Mouse (Mus musculus) myocyte (in vitro differentiated cells): Measurements from ENCODE around the gene Slc39a5. TPM values are rescaled to one million over a fixed set of nuclear protein-coding genes. Genes with fewer than 3 reads are reported as not detected.

Experiments
- H3K27me3 ChIP-seq: one replicate; pipeline ENCODE4 v1.6.1; 2011; ENCODE audit not compliant: control insufficient read depth, insufficient read depth, insufficient read length
- H3K36me3 ChIP-seq: one replicate; pipeline ENCODE4 v1.6.1; 2011; ENCODE audit not compliant: control insufficient read depth, insufficient read depth
- H3K4me2 ChIP-seq: one replicate; pipeline ENCODE4 v1.6.1; 2011; ENCODE audit warnings: low read depth, control low read depth
- H3K4me3 ChIP-seq: one replicate; pipeline ENCODE4 v1.5.1; 2011; ENCODE audit warnings: mild to moderate bottlenecking, control low read depth, moderate library complexity
- H3K79me2 ChIP-seq: one replicate; pipeline ENCODE4 v1.6.1; 2011; ENCODE audit not compliant: control insufficient read depth, insufficient read depth
- H3ac ChIP-seq: one replicate; pipeline ENCODE4 v1.6.1; 2011; ENCODE audit not compliant: control insufficient read depth, insufficient read length
- CEBPB ChIP-seq: IDR thresholded peaks from 2 replicates; pipeline ENCODE4 v1.6.1; 2011; ENCODE audit warnings: mild to moderate bottlenecking, moderate library complexity; ENCODE audit not compliant: poor library complexity, insufficient read depth, severe bottlenecking
- E2F4 ChIP-seq: IDR thresholded peaks from one replicate; pipeline ENCODE4 v1.6.1; 2011; ENCODE audit warnings: mild to moderate bottlenecking, control low read depth, moderate library complexity; ENCODE audit not compliant: insufficient read depth
- MAX ChIP-seq: IDR thresholded peaks from one replicate; pipeline ENCODE4 v1.6.1; 2011; ENCODE audit warnings: low read depth, mild to moderate bottlenecking, control low read depth
- MYOD1 ChIP-seq, 3 experiments: IDR thresholded peaks; one replicate each; pipeline ENCODE4 v1.6.1; 2011; ENCODE audit warnings: control low read depth in 2 of 3, low read depth in 2 of 3, mild to moderate bottlenecking in 2 of 3, moderate library complexity in 1 of 3; ENCODE audit not compliant: insufficient read length in 2 of 3, control insufficient read depth in 1 of 3
- MYOG ChIP-seq, 3 experiments: IDR thresholded peaks; one replicate each; pipeline ENCODE4 v1.6.1; 2011; ENCODE audit warnings: control low read depth in 2 of 3, low read depth in 2 of 3, mild to moderate bottlenecking in 2 of 3; ENCODE audit not compliant: insufficient read length in 2 of 3, control insufficient read depth in 1 of 3, insufficient read depth in 1 of 3
- POLR2A ChIP-seq: IDR thresholded peaks from one replicate; pipeline ENCODE4 v1.6.1; 2011; ENCODE audit warnings: low read depth, mild to moderate bottlenecking, control low read depth, moderate library complexity; ENCODE audit not compliant: insufficient read length
- POLR2AphosphoS2 ChIP-seq: IDR thresholded peaks from one replicate; pipeline ENCODE4 v1.6.1; 2011; ENCODE audit warnings: low read depth, control low read depth; ENCODE audit not compliant: insufficient read length
- REST ChIP-seq: IDR thresholded peaks from one replicate; pipeline ENCODE4 v1.6.1; 2011; ENCODE audit warnings: mild to moderate bottlenecking, control low read depth, moderate library complexity; ENCODE audit not compliant: insufficient read depth, insufficient read length
- SRF ChIP-seq: IDR thresholded peaks from one replicate; pipeline ENCODE4 v1.6.1; 2011; ENCODE audit warnings: low read depth; ENCODE audit not compliant: control insufficient read depth, insufficient read length
- TCF12 ChIP-seq: IDR thresholded peaks from one replicate; pipeline ENCODE4 v1.6.1; 2011; ENCODE audit warnings: mild to moderate bottlenecking, control low read depth; ENCODE audit not compliant: poor library complexity, insufficient read depth, severe bottlenecking
- TCF3 ChIP-seq: IDR thresholded peaks from one replicate; pipeline ENCODE4 v1.6.1; 2011; ENCODE audit warnings: low read depth, control low read depth; ENCODE audit not compliant: insufficient read length
- USF1 ChIP-seq: IDR thresholded peaks from one replicate; pipeline ENCODE4 v1.6.1; 2011; ENCODE audit warnings: low read depth, mild to moderate bottlenecking, control low read depth, moderate library complexity
- polyA plus RNA-seq: library from polyadenylated mRNA; unstranded; fragments of >200 nt; fragmentation: generic; extraction: Trizol; gene quantifications from one replicate; pipeline ENCODE4 v1.2.1, GENCODE M21; 2012; ENCODE audit warnings: missing spikeins

Gene Slc39a5
- polyA plus RNA-seq, 1 experiment: not detected

- Histone ChIP-seq H3ac (no peak overlapping the region), H3K4me3 (no peak overlapping the region), H3K27me3 (no peaks in the 10 kb centered on the region), H3K4me2 (no peak overlapping the region), H3K79me2 (peaks cover 4% of the 10 kb centered on the region), H3K36me3 (peaks cover 11% of the 10 kb centered on the region)
- no peak for TF ChIP-seq TCF3
- TF ChIP-seq CEBPB: no peak
- no peak for TF ChIP-seq TCF12
- TF ChIP-seq USF1: no peak
- no peak for TF ChIP-seq MYOD1 (IDR thresholded peaks at IDR 0.05; ENCODE audit: control insufficient read depth in 1 of 3, insufficient read length in 2 of 3, low read depth in 2 of 3)
- TF ChIP-seq MAX: no peak
- TF ChIP-seq REST: no peak
- TF ChIP-seq SRF: no peak
- no peak for TF ChIP-seq POLR2A
- TF ChIP-seq POLR2AphosphoS2: no peak
- TF ChIP-seq E2F4: no peak
- TF ChIP-seq MYOG (IDR thresholded peaks at IDR 0.05; ENCODE audit: control insufficient read depth in 1 of 3, insufficient read depth in 1 of 3, insufficient read length in 2 of 3, low read depth in 2 of 3): no peak
Measured at GRCm38 (mm10) chr10:128425260-128425659, 24.2 kb upstream of the Slc39a5 start.

DNA sequence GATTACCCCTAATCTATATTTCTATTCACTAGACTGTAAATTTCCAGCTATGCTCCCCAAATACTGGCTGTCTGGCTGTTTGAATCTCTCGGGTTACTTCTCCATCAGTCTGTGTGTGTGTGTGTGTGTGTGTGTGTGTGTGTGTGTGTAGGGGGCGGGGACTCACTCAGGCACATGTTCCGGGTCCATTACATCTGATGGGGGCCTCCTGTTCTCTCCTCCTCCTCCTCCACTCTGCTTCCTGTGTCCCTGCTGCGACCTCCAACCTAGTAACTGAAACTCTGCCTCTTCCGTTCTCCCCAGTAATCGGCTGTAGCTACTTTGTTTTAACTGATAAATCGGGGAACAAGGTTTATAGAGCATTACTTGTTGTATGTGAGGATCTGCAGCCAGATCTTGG lies 23.6 kb upstream of the Slc39a5 start:
- TF ChIP-seq E2F4 (no peak), SRF (no peak), USF1 (no peak), MYOG (IDR thresholded peaks at IDR 0.05; ENCODE audit: control insufficient read depth in 1 of 3, insufficient read depth in 1 of 3, insufficient read length in 2 of 3, low read depth in 2 of 3) (no peak), MAX (no peak), POLR2AphosphoS2 (no peak), CEBPB (no peak), REST (no peak), TCF12 (no peak), TCF3 (no peak)

GRCm38 (mm10) chr10:128422426-128422825 lies 21.4 kb upstream of the Slc39a5 start:
- no peak overlapping the region for H3K4me3 ChIP-seq
- H3K4me2 ChIP-seq: no peak overlapping the region
- TF ChIP-seq MYOG (IDR thresholded peaks at IDR 0.05; ENCODE audit: control insufficient read depth in 1 of 3, insufficient read depth in 1 of 3, insufficient read length in 2 of 3, low read depth in 2 of 3) (no peak), TCF12 (no peak), TCF3 (no peak), MAX (no peak), USF1 (no peak), REST (no peak), POLR2AphosphoS2 (no peak), POLR2A (no peak), SRF (no peak), MYOD1 (IDR thresholded peaks at IDR 0.05; ENCODE audit: control insufficient read depth in 1 of 3, insufficient read length in 2 of 3, low read depth in 2 of 3) (no peak), CEBPB (no peak), E2F4 (no peak)
- H3K27me3 ChIP-seq: no peaks in the 10 kb centered on the region
- H3K79me2 ChIP-seq: peaks cover 4% of the 10 kb centered on the region
- H3ac ChIP-seq: no peak overlapping the region
- H3K36me3 ChIP-seq: peaks cover 14% of the 10 kb centered on the region

More for the DNA sequence above, 23.6 kb upstream of the Slc39a5 start:
- Histone ChIP-seq H3K36me3 (peaks cover 11% of the 10 kb centered on the region), H3K4me2 (no peak overlapping the region), H3K79me2 (peaks cover 4% of the 10 kb centered on the region), H3ac (no peak overlapping the region), H3K27me3 (no peaks in the 10 kb centered on the region), H3K4me3 (no peak overlapping the region)

DNA sequence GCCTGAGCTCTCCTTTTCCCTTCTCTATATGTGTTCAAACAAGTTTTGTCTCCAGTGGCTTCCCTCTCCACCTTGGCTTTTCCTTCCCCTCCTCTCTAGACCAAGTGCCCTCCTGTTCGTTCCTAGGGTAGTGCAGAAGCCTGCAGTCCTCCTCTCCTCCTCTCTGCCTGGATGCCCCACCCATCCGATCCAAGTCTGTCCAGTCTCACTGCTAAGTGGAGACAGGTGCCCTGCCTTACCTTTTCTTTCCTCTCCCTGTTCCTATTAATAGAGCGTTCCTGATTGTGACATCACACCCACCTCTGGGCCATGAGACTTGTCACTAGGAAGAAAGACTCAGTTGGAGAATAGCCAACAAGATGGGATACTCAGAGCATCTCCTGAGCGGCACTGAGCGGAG lies 13.8 kb upstream of the Slc39a5 start:
- no peak overlapping the region for H3ac ChIP-seq
- H3K79me2 ChIP-seq: peaks cover 39% of the 10 kb centered on the region
- no peak for TF ChIP-seq REST
- H3K4me3 ChIP-seq: no peak overlapping the region
- no peaks in the 10 kb centered on the region for H3K27me3 ChIP-seq
- peaks cover 26% of the 10 kb centered on the region for H3K36me3 ChIP-seq
- H3K4me2 ChIP-seq: no peak overlapping the region

DNA sequence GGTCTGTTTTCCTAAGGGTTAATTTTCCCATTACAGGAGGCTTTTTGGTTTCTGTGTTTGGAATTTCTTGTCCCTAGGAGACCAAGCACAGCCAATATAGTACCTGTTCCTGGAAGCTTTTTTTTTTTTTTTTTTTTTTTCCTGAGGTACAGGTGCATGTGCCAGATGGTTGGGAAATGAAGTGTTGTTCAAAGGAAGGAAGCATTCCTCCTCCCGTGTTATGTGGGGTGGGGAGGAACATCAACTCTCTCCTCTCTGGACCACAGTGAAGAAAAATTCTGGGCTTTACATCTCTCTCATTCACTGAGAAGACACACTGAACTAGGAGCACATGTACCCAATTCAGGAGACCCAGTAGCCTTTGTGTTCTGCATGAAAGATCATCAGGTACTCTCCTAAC lies 12.0 kb upstream of the Slc39a5 start:
- H3K4me3 ChIP-seq: peak overlapping the region; percentile 96
- peak overlapping the region; percentile 96 for H3K4me2 ChIP-seq
- peaks cover 25% of the 10 kb centered on the region for H3K36me3 ChIP-seq
- TF ChIP-seq MAX (no peak), TCF12 (no peak)
- no peaks in the 10 kb centered on the region for H3K27me3 ChIP-seq
- H3ac ChIP-seq: no peak overlapping the region
- peaks cover 39% of the 10 kb centered on the region for H3K79me2 ChIP-seq

- TF ChIP-seq POLR2A: no peak
- TF ChIP-seq SRF: no peak
- no peak for TF ChIP-seq REST
- TF ChIP-seq CEBPB: no peak
- no peak for TF ChIP-seq TCF3
- no peak for TF ChIP-seq MYOG (IDR thresholded peaks at IDR 0.05; ENCODE audit: control insufficient read depth in 1 of 3, insufficient read depth in 1 of 3, insufficient read length in 2 of 3, low read depth in 2 of 3)
- TF ChIP-seq TCF12: no peak
- TF ChIP-seq MAX: no peak
- TF ChIP-seq MYOD1 (IDR thresholded peaks at IDR 0.05; ENCODE audit: control insufficient read depth in 1 of 3, insufficient read length in 2 of 3, low read depth in 2 of 3): no peak
- TF ChIP-seq POLR2AphosphoS2: no peak
- no peak for TF ChIP-seq USF1
- no peak for TF ChIP-seq E2F4
- Histone ChIP-seq H3K4me3 (peak overlapping the region; percentile 96), H3K4me2 (peak overlapping the region; percentile 96), H3K79me2 (peaks cover 39% of the 10 kb centered on the region), H3K36me3 (peaks cover 20% of the 10 kb centered on the region), H3K27me3 (no peaks in the 10 kb centered on the region), H3ac (peak overlapping the region; percentile 64)
Measured at GRCm38 (mm10) chr10:128412558-128412957, 11.5 kb upstream of the Slc39a5 start.
